Mouse (Mus musculus): ENCODE measurements at regions not wholly inside any gene's neighbourhood (a gene's known extent, or its start where the extent isn't known, plus 50 kb on each side); places are given as distances from the start of the nearest gene placed in this dataset.

DNA sequence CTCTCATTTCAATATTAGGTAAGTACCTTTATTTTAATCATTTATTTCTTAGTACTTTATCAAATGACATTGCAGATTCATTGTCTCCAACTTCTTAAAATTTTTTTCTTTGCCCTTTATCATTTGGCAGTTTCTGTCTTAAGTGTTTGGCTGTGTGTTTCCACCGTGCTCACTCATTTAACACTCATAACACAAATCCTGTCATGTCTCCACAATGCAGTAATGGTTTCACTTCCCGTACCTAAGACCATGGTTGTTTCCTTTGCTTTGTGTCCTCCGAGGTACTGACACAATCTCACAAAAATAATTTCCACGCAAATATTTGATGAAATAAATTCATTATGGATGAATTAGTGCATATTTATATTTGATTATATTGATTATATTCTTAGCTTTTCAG is 311.0 kb upstream of the Fbxo33 start:
- TF ChIP-seq POLR2A (IDR thresholded peaks at IDR 0.05; ENCODE audit: control insufficient read depth, low read depth, low read length) = no peak

DNA sequence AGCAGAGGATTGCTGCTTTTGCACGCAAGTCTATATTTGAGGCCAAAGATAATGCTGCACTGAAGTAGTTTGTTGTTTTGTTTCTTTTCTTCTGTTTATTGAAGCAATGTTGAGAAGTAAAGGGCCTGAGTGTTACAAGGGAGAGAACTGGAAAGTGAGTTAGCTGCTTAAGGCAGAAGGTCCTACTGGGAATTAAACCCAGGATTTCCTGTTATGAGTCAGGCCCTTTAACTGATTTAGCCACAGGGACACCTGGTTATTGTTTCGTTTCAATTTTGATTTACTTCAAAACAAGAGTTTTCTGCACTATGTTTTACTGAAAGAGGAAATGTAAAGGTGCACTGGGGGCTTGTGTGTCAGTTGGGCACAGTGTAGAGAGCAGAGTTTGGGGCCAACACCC is 303.8 kb upstream of the Fbxo33 start:
- no peaks in the 10 kb centered on the region for H3K36me3 ChIP-seq (ENCODE audit: control insufficient read depth, insufficient read depth, low read length)
- TF ChIP-seq CTCF (IDR thresholded peaks at IDR 0.05; ENCODE audit: control insufficient read depth, insufficient read depth, insufficient replicate concordance, low read depth, low read length) (no peak), POLR2A (IDR thresholded peaks at IDR 0.05; ENCODE audit: control insufficient read depth, low read depth, low read length) (no peak)
- no peaks in the 10 kb centered on the region for H3K27me3 ChIP-seq (ENCODE audit: control insufficient read depth, insufficient read depth, low read length)
- H3K27ac ChIP-seq (ENCODE audit: control insufficient read depth, insufficient read depth, low read depth, low read length) = no peak overlapping the region
- no peak overlapping the region for H3K4me3 ChIP-seq (ENCODE audit: control insufficient read depth, low read depth, low read length)
- no peaks in the 10 kb centered on the region for H3K4me1 ChIP-seq (ENCODE audit: control insufficient read depth, insufficient read depth, low read length)

More for the DNA sequence above, 311.0 kb upstream of the Fbxo33 start:
- no peaks in the 10 kb centered on the region for H3K27me3 ChIP-seq (ENCODE audit: control insufficient read depth, insufficient read depth, low read length)
- H3K27ac ChIP-seq (ENCODE audit: control insufficient read depth, insufficient read depth, low read depth, low read length) = no peak overlapping the region
- no peaks in the 10 kb centered on the region for H3K4me1 ChIP-seq (ENCODE audit: control insufficient read depth, insufficient read depth, low read length)
- no peaks in the 10 kb centered on the region for H3K36me3 ChIP-seq (ENCODE audit: control insufficient read depth, insufficient read depth, low read length)
- H3K4me3 ChIP-seq (ENCODE audit: control insufficient read depth, low read depth, low read length) = no peak overlapping the region

DNA sequence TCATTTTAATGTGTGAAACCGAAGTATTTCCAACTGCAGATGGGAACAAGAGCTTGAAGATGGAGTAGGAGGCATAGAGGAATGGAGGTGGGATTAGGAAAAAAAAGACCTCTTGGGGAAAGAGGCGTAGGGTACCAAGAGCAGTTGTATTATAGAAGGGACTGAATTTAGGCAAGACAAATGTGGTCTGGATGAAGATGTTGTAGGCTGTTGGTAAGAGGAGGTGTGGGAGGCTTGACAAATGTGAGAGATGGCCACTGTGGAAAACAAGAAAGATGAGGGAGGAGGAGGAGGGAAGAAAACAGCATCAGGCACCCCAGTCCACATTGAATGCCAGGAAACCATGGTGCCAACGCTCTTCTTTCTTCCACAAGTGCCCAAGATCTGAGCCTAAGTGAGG is 302.4 kb upstream of the Fbxo33 start:
- Histone ChIP-seq H3K36me3 (ENCODE audit: control insufficient read depth, insufficient read depth, low read length) (no peaks in the 10 kb centered on the region), H3K4me1 (ENCODE audit: control insufficient read depth, insufficient read depth, low read length) (no peaks in the 10 kb centered on the region), H3K27me3 (ENCODE audit: control insufficient read depth, insufficient read depth, low read length) (no peaks in the 10 kb centered on the region), H3K4me3 (ENCODE audit: control insufficient read depth, low read depth, low read length) (no peak overlapping the region), H3K27ac (ENCODE audit: control insufficient read depth, insufficient read depth, low read depth, low read length) (no peak overlapping the region)
- no peak for TF ChIP-seq CTCF (IDR thresholded peaks at IDR 0.05; ENCODE audit: control insufficient read depth, insufficient read depth, insufficient replicate concordance, low read depth, low read length)
- no peak for TF ChIP-seq POLR2A (IDR thresholded peaks at IDR 0.05; ENCODE audit: control insufficient read depth, low read depth, low read length)

DNA sequence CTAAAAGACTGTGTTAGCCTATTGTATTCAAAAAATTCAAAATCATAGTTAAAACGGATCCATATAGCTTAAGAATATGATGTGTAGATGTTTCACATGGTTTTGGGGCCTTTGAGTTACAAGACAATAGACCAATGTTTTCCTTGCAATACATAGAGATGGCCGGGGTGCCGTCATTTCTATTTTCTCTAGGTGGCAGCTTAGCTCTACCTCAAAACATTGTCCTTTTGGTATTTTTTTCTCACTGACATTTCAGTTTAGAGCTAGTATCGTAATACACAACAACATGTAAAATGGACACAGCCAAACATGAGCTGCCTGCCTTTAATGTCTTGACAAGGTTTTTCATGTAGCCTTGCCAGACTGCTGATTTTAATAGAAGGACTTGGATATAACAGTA is 290.3 kb upstream of the Fbxo33 start:
- Histone ChIP-seq H3K4me1 (ENCODE audit: control insufficient read depth, insufficient read depth, low read length) (no peaks in the 10 kb centered on the region), H3K4me3 (ENCODE audit: control insufficient read depth, low read depth, low read length) (no peak overlapping the region), H3K27ac (ENCODE audit: control insufficient read depth, insufficient read depth, low read depth, low read length) (no peak overlapping the region), H3K36me3 (ENCODE audit: control insufficient read depth, insufficient read depth, low read length) (no peaks in the 10 kb centered on the region), H3K27me3 (ENCODE audit: control insufficient read depth, insufficient read depth, low read length) (no peaks in the 10 kb centered on the region)
- no peak for TF ChIP-seq CTCF (IDR thresholded peaks at IDR 0.05; ENCODE audit: control insufficient read depth, insufficient read depth, insufficient replicate concordance, low read depth, low read length)
- no peak for TF ChIP-seq POLR2A (IDR thresholded peaks at IDR 0.05; ENCODE audit: control insufficient read depth, low read depth, low read length)

DNA sequence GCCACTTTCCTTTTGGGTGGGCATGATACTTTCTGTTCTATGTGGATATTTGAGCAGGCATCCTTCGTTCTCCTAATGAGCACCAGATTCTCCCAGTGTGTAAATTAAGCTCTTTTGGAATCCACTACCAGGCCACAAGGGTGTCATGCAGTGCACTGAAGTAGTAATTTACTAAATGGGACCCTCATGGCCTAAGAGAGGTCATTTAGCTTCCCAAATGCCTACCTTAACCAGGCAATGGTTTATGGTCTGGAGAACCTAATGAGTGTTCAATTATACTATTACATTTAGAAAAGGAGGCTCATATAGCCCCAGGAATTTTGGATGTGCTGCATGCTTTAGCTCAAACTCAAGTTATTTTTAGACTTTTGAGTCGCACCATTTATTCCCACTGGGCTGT is 289.6 kb upstream of the Fbxo33 start:
- Histone ChIP-seq H3K4me1 (ENCODE audit: control insufficient read depth, insufficient read depth, low read length) (no peaks in the 10 kb centered on the region), H3K4me3 (ENCODE audit: control insufficient read depth, low read depth, low read length) (no peak overlapping the region), H3K27me3 (ENCODE audit: control insufficient read depth, insufficient read depth, low read length) (no peaks in the 10 kb centered on the region), H3K36me3 (ENCODE audit: control insufficient read depth, insufficient read depth, low read length) (no peaks in the 10 kb centered on the region), H3K27ac (ENCODE audit: control insufficient read depth, insufficient read depth, low read depth, low read length) (no peak overlapping the region)
- TF ChIP-seq CTCF (IDR thresholded peaks at IDR 0.05; ENCODE audit: control insufficient read depth, insufficient read depth, insufficient replicate concordance, low read depth, low read length) = no peak
- TF ChIP-seq POLR2A (IDR thresholded peaks at IDR 0.05; ENCODE audit: control insufficient read depth, low read depth, low read length) = no peak

DNA sequence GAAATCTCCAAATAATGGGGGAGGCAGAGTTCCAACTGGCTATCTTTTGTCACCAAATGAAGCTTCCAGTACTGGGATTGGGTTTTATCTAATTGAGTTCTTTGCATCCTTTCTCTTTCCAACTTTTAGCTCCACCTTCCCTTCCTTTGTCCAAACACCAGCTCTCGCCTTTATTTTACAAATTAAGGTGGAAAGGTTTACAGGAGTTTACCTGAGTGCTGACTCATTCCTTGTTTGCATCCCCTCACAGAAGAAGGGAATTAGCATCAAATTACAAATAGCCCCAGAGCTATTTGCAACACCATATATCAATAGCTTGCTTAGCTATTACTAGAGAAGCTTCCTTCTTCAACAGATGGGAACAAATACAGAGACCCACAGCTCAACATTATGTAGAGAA is 287.9 kb upstream of the Fbxo33 start:
- no peak for TF ChIP-seq POLR2A (IDR thresholded peaks at IDR 0.05; ENCODE audit: control insufficient read depth, low read depth, low read length)
- TF ChIP-seq CTCF (IDR thresholded peaks at IDR 0.05; ENCODE audit: control insufficient read depth, insufficient read depth, insufficient replicate concordance, low read depth, low read length) = no peak
- Histone ChIP-seq H3K4me1 (ENCODE audit: control insufficient read depth, insufficient read depth, low read length) (no peaks in the 10 kb centered on the region), H3K27ac (ENCODE audit: control insufficient read depth, insufficient read depth, low read depth, low read length) (no peak overlapping the region), H3K27me3 (ENCODE audit: control insufficient read depth, insufficient read depth, low read length) (no peaks in the 10 kb centered on the region), H3K4me3 (ENCODE audit: control insufficient read depth, low read depth, low read length) (no peak overlapping the region), H3K36me3 (ENCODE audit: control insufficient read depth, insufficient read depth, low read length) (no peaks in the 10 kb centered on the region)

DNA sequence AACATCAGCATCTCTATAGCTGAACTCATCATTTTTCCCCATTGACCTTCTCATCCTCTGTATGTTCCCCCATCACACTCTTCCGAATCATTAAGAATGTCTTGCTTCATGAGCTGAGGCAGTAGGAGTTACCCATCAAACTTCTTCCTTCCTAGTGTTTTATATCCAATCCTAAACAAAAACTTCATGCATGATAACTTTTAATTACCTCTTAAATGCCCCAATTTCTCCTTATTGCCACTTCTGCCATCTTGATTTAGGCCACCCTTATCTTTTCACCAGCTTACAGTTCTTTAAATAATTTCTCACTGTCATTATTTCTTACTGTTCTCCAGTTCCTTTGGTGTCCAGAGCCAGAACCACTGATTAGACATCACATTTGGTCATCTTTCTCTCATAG is 277.9 kb upstream of the Fbxo33 start:
- no peaks in the 10 kb centered on the region for H3K36me3 ChIP-seq (ENCODE audit: control insufficient read depth, insufficient read depth, low read length)
- H3K4me3 ChIP-seq (ENCODE audit: control insufficient read depth, low read depth, low read length) = no peak overlapping the region
- H3K27me3 ChIP-seq (ENCODE audit: control insufficient read depth, insufficient read depth, low read length) = no peaks in the 10 kb centered on the region
- H3K4me1 ChIP-seq (ENCODE audit: control insufficient read depth, insufficient read depth, low read length) = no peaks in the 10 kb centered on the region
- TF ChIP-seq CTCF (IDR thresholded peaks at IDR 0.05; ENCODE audit: control insufficient read depth, insufficient read depth, insufficient replicate concordance, low read depth, low read length) (no peak), POLR2A (IDR thresholded peaks at IDR 0.05; ENCODE audit: control insufficient read depth, low read depth, low read length) (no peak)
- no peak overlapping the region for H3K27ac ChIP-seq (ENCODE audit: control insufficient read depth, insufficient read depth, low read depth, low read length)

DNA sequence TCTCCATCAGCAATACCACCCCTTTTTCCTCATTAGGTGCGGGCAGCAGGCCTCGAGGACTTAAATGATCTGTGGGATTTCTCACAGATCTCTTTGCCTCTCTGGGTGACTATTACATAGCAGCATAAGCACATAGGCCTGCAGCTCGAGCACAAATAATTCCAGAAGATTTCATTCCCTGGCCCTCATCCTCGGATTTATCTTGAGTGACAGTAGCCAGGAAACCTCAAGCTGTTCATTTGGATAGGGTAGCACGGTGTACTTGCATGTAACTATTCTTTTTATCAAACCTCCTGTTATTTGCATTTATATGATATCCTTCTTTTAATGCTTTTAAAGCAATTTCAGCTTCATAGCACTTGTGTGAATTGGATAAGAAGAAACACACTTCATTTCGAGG is 268.5 kb upstream of the Fbxo33 start:
- H3K27ac ChIP-seq (ENCODE audit: control insufficient read depth, insufficient read depth, low read depth, low read length) = no peak overlapping the region
- TF ChIP-seq POLR2A (IDR thresholded peaks at IDR 0.05; ENCODE audit: control insufficient read depth, low read depth, low read length) (no peak), CTCF (IDR thresholded peaks at IDR 0.05; ENCODE audit: control insufficient read depth, insufficient read depth, insufficient replicate concordance, low read depth, low read length) (no peak)

More for the DNA sequence above, 268.5 kb upstream of the Fbxo33 start:
- H3K4me1 ChIP-seq (ENCODE audit: control insufficient read depth, insufficient read depth, low read length) = no peaks in the 10 kb centered on the region
- H3K36me3 ChIP-seq (ENCODE audit: control insufficient read depth, insufficient read depth, low read length) = no peaks in the 10 kb centered on the region
- no peaks in the 10 kb centered on the region for H3K27me3 ChIP-seq (ENCODE audit: control insufficient read depth, insufficient read depth, low read length)
- H3K4me3 ChIP-seq (ENCODE audit: control insufficient read depth, low read depth, low read length) = no peak overlapping the region

Measured in testis, adult 2 months (tissue).